ENCODE assay signal across 8 mouse cellular contexts in the genomic region with DNA sequence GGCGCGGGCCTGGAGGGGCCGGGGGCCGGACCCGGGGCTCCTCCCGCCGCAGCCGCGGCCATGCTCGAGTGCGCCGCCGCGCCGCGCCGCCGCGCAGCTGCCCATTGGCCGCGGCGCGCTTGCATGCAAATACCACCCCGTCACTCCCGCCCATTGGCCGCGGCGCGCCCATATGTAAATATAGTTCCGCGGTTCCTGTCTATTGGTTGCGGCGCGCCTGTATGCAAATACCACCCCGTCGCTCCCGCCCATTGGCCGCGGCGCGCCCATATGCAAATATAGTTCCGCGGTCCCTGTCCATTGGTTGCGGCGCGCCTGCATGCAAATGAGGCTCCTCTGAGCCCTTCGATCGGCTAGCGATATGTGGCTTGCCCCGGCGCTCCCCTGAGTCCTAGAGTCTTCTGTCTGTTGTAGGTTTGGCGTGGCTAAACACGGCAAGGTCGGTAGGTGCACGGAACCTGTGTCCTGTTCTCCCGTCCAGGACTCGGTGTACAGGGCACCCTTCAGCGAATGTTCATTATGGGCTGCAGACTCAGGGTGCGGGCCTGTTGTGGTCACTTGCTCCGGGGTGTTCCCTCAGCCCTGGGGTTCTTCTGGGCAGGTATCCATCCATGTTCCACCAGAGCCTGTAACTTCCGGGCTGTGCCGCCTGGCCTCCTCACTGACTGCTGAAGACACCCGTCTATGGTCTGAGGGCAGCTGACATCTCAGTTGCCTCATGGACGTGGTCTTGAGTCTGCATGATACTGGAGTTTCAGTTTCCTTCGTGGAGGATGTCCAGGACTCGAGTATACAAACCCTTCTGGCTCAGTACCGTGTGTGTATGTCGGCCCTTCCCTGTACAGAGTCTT. TPM values are rescaled to one million over a fixed set of nuclear protein-coding genes. Genes with fewer than 3 reads are reported as not detected.
DNase-seq lines count a peak whose midpoint lies in the region; ATAC-seq lines count a peak whose summit lies in the region.

A gene (minus strand): TSS at position 103 of the 851 bp plus-strand sequence.

- no peaks in the 10 kb centered on the region for H3K9me3 ChIP-seq in hindbrain, embryonic 15.5 days

- peak; percentile 96 for ATAC-seq in hindbrain, embryonic 15.5 days (ENCODE audit: low FRiP score, low read depth)

- WGBS in hindbrain, embryonic 15.5 days, result 8% methylated on average over 68 of the region's 68 CpGs

- peaks cover 8% of the 10 kb centered on the region for H3K27me3 ChIP-seq in hindbrain, embryonic 15.5 days

- no peaks in the 10 kb centered on the region for H3K36me3 ChIP-seq in hindbrain, embryonic 15.5 days

- H3K4me3 ChIP-seq in hindbrain, embryonic 15.5 days, result peak within 1 kb of the TSS; percentile 88

- H3K27ac ChIP-seq in hindbrain, embryonic 15.5 days (replicated peaks), result peak within 1 kb of the TSS; percentile 80

- peaks cover 32% of the 10 kb centered on the region for H3K4me1 ChIP-seq in hindbrain, embryonic 15.5 days (replicated peaks)

- H3K9ac ChIP-seq in hindbrain, embryonic 15.5 days, result peak within 1 kb of the TSS; percentile 96

- peak within 1 kb of the TSS; percentile 65 for H3K4me2 ChIP-seq in hindbrain, embryonic 15.5 days

- peak; percentile 95 for DNase-seq in T-cell, adult 2 months (ENCODE audit: low spot score)
- DNase-seq in cerebellum, postnatal 36 days, result peak; percentile 87 to 92
- peak; percentile 80 to 94 for DNase-seq in frontal cortex, postnatal 36 days (ENCODE audit: low spot score in 2 of 2)
- DNase-seq in left cerebral cortex, adult 11 months (ENCODE audit: low spot score), result peak; percentile 93
- DNase-seq in lung, postnatal 4 days, result peak; percentile 94 to 98
- DNase-seq in retina, postnatal 7 days (ENCODE audit: low read depth, low spot score), result peak; percentile 92
- DNase-seq in urinary bladder, adult 2 months (ENCODE audit: low spot score), result peak; percentile 79

RNA-seq across cellular contexts. Expression of the gene that starts here (rescaled TPM):
- 27.0 and 29.6 TPM in 2 replicates for polyA plus RNA-seq in hindbrain, embryonic 15.5 days (2015; fragmentation: Nextera tagmentation; extraction: Ambion mirVana)
- polyA plus RNA-seq in urinary bladder, adult 2 months (2012; rRNA removed), result 25.4 and 28.3 TPM in 2 replicates

Comparison
In these comparisons a context has a peak if more than half of its experiments do, and no peak if none do; other contexts are left out.
1. Peak in every context shown above with its lines: DNase-seq, ATAC-seq, H3K4me3 ChIP-seq and H3K27ac ChIP-seq.